Mouse (Mus musculus): ENCODE measurements around the gene Tymp. TPM values are rescaled to one million over a fixed set of nuclear protein-coding genes. Genes with fewer than 3 reads are reported as not detected.

The Tymp gene
- total and polyA plus RNA-seq, 2 experiments, result 62.5 to 126 TPM

DNA sequence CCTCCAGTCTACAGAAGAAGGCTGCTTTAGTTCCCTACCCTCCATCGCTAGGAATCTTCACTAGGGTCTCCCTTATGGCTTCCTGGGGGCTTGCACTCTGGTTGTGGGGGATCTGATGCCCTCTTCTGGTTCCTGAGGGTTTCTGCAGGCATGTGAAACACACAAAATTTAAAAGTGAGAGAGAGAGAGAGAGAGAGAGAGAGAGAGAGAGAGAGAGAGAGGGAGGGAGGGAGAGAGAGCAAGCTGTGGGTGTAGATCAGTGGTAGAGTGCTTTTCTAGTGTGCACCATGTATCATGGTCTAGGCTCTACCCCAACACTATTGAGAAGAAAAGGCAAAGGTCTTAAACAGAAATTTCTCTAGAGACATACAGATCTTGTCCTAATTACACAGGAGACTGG lies 35.2 kb downstream of the Tymp start:
- no peak for DNase-seq (ENCODE audit: extremely low read depth, low read depth, low spot score)
- no peaks in the 10 kb centered on the region for H3K79me2 ChIP-seq (ENCODE audit: control insufficient read depth, insufficient read depth, low read length)
- TF ChIP-seq CTCF (IDR thresholded peaks at IDR 0.05; ENCODE audit: low read depth, low read length), result no peak
- TF ChIP-seq POLR2A (IDR thresholded peaks at IDR 0.05; ENCODE audit: extremely low read depth, insufficient read depth, low read length), result no peak
- no peaks in the 10 kb centered on the region for H3K27me3 ChIP-seq (ENCODE audit: control insufficient read depth, insufficient read depth, low read length)
- WGBS, result 50% methylated on average over 1 of the region's 1 CpGs
- no peaks in the 10 kb centered on the region for H3K36me3 ChIP-seq (ENCODE audit: control insufficient read depth, insufficient read depth, low read length)
- no peak overlapping the region for H3K27ac ChIP-seq (replicated peaks; ENCODE audit: insufficient read depth, low read depth, low read length)
- H3K4me3 ChIP-seq (ENCODE audit: insufficient read depth, low read depth, low read length), result no peak overlapping the region
- no peak overlapping the region for H3K9ac ChIP-seq (ENCODE audit: low read depth, low read length)
- no peaks in the 10 kb centered on the region for H3K4me1 ChIP-seq (ENCODE audit: control insufficient read depth, insufficient read depth, low read length)

DNA sequence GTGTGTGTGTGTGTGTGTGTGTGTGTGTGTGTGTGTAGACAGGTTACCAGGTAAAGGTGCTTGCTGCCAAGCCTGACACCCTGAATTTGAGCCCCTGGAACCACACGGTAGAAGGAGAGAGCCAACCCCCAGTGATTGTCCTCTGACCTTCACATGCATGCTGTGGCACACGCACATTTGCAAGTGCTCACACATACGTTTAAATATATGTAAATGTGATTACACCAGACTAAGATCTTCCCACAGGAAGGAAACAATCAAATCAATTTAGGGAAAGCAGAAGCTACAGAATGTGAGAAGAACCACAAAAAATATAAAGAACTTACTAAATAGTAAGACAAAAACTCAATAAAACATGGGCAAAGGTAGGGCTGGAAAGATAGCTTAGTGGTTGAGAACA lies 36.7 kb downstream of the Tymp start:
- no peaks in the 10 kb centered on the region for H3K79me2 ChIP-seq (ENCODE audit: control insufficient read depth, insufficient read depth, low read length)
- no peak for TF ChIP-seq CTCF (IDR thresholded peaks at IDR 0.05; ENCODE audit: low read depth, low read length)
- no peak for TF ChIP-seq POLR2A (IDR thresholded peaks at IDR 0.05; ENCODE audit: extremely low read depth, insufficient read depth, low read length)
- H3K27ac ChIP-seq (replicated peaks; ENCODE audit: insufficient read depth, low read depth, low read length), result no peak overlapping the region
- H3K27me3 ChIP-seq (ENCODE audit: control insufficient read depth, insufficient read depth, low read length), result no peaks in the 10 kb centered on the region
- H3K36me3 ChIP-seq (ENCODE audit: control insufficient read depth, insufficient read depth, low read length), result no peaks in the 10 kb centered on the region
- H3K4me3 ChIP-seq (ENCODE audit: insufficient read depth, low read depth, low read length), result no peak overlapping the region
- H3K9ac ChIP-seq (ENCODE audit: low read depth, low read length), result no peak overlapping the region
- no peaks in the 10 kb centered on the region for H3K4me1 ChIP-seq (ENCODE audit: control insufficient read depth, insufficient read depth, low read length)
- WGBS, result 58% methylated on average over 3 of the region's 3 CpGs
- no peak for DNase-seq (ENCODE audit: extremely low read depth, low read depth, low spot score)

- no peaks in the 10 kb centered on the region for H3K4me1 ChIP-seq (ENCODE audit: control insufficient read depth, insufficient read depth, low read length)
- H3K27me3 ChIP-seq (ENCODE audit: control insufficient read depth, insufficient read depth, low read length), result no peaks in the 10 kb centered on the region
- 76% methylated on average over 2 of the region's 2 CpGs for WGBS
- no peaks in the 10 kb centered on the region for H3K79me2 ChIP-seq (ENCODE audit: control insufficient read depth, insufficient read depth, low read length)
- TF ChIP-seq CTCF (IDR thresholded peaks at IDR 0.05; ENCODE audit: low read depth, low read length) (no peak), POLR2A (IDR thresholded peaks at IDR 0.05; ENCODE audit: extremely low read depth, insufficient read depth, low read length) (no peak)
- no peaks in the 10 kb centered on the region for H3K36me3 ChIP-seq (ENCODE audit: control insufficient read depth, insufficient read depth, low read length)
- H3K27ac ChIP-seq (replicated peaks; ENCODE audit: insufficient read depth, low read depth, low read length), result no peak overlapping the region
- no peak overlapping the region for H3K9ac ChIP-seq (ENCODE audit: low read depth, low read length)
- no peak for DNase-seq (ENCODE audit: extremely low read depth, low read depth, low spot score)
- H3K4me3 ChIP-seq (ENCODE audit: insufficient read depth, low read depth, low read length), result no peak overlapping the region
These were observed 37.1 kb downstream of the Tymp start for GRCm38 (mm10) chr15:89339696-89340095.

- H3K27ac ChIP-seq (replicated peaks; ENCODE audit: insufficient read depth, low read depth, low read length), result no peak overlapping the region
- DNase-seq (ENCODE audit: extremely low read depth, low read depth, low spot score), result no peak
- H3K27me3 ChIP-seq (ENCODE audit: control insufficient read depth, insufficient read depth, low read length), result no peaks in the 10 kb centered on the region
- WGBS, result 91% methylated on average over 14 of the region's 14 CpGs
- no peaks in the 10 kb centered on the region for H3K4me1 ChIP-seq (ENCODE audit: control insufficient read depth, insufficient read depth, low read length)
- H3K36me3 ChIP-seq (ENCODE audit: control insufficient read depth, insufficient read depth, low read length), result no peaks in the 10 kb centered on the region
- no peaks in the 10 kb centered on the region for H3K79me2 ChIP-seq (ENCODE audit: control insufficient read depth, insufficient read depth, low read length)
- TF ChIP-seq CTCF (IDR thresholded peaks at IDR 0.05; ENCODE audit: low read depth, low read length), result no peak
- no peak for TF ChIP-seq POLR2A (IDR thresholded peaks at IDR 0.05; ENCODE audit: extremely low read depth, insufficient read depth, low read length)
- H3K4me3 ChIP-seq (ENCODE audit: insufficient read depth, low read depth, low read length), result no peak overlapping the region
- no peak overlapping the region for H3K9ac ChIP-seq (ENCODE audit: low read depth, low read length)
These were observed 40.4 kb downstream of the Tymp start for GRCm38 (mm10) chr15:89336422-89336821.

DNA sequence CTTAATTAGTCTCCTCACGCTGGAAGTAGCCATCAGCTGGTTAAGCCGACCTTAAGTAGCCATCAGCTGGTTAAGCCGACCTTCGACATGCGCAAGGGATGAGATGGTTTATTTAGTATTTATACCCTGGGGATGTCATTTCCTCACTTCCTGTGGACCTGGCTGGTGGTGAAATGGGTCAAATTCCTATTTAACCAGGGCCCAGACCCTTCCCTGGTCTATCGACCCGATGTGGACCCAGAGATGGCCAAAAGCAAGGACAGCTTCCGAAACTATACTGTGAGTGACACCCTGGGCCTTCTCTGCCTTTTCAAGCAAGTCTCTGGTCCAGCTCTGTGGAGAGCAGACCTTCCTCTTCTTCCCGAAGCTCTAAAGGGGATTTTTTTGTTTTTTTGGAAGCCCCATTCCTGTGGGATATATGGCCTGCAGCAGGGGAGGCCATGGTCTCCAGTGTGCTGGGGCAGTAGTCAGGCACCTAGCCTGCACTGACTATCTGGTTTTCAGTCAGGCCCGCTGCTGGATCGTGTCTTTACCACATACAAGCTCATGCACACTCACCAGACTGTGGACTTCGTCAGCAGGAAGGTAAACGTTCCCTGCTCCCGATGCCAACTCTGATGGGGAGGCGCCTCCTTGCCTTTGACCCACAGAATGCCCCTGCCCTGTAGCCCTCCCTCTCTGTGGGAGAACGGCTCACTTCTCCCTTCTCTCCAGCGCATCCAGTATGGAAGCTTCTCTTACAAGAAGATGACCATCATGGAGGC lies 41.9 kb downstream of the Tymp start:
- no peaks in the 10 kb centered on the region for H3K27me3 ChIP-seq (ENCODE audit: control insufficient read depth, insufficient read depth, low read length)
- no peak for TF ChIP-seq POLR2A (IDR thresholded peaks at IDR 0.05; ENCODE audit: extremely low read depth, insufficient read depth, low read length)
- no peak for TF ChIP-seq CTCF (IDR thresholded peaks at IDR 0.05; ENCODE audit: low read depth, low read length)
- no peak overlapping the region for H3K27ac ChIP-seq (replicated peaks; ENCODE audit: insufficient read depth, low read depth, low read length)
- no peaks in the 10 kb centered on the region for H3K79me2 ChIP-seq (ENCODE audit: control insufficient read depth, insufficient read depth, low read length)
- no peak for DNase-seq (ENCODE audit: extremely low read depth, low read depth, low spot score)
- no peak overlapping the region for H3K4me3 ChIP-seq (ENCODE audit: insufficient read depth, low read depth, low read length)
- 40% methylated on average over 17 of the region's 17 CpGs for WGBS
- H3K9ac ChIP-seq (ENCODE audit: low read depth, low read length), result no peak overlapping the region
- H3K36me3 ChIP-seq (ENCODE audit: control insufficient read depth, insufficient read depth, low read length), result no peaks in the 10 kb centered on the region
- H3K4me1 ChIP-seq (ENCODE audit: control insufficient read depth, insufficient read depth, low read length), result no peaks in the 10 kb centered on the region

- Histone ChIP-seq H3K36me3 (ENCODE audit: control insufficient read depth, insufficient read depth, low read length) (no peaks in the 10 kb centered on the region), H3K27me3 (ENCODE audit: control insufficient read depth, insufficient read depth, low read length) (no peaks in the 10 kb centered on the region), H3K4me3 (ENCODE audit: insufficient read depth, low read depth, low read length) (no peak within 1 kb of the TSS), H3K9ac (ENCODE audit: low read depth, low read length) (no peak within 1 kb of the TSS), H3K4me1 (ENCODE audit: control insufficient read depth, insufficient read depth, low read length) (no peaks in the 10 kb centered on the region), H3K79me2 (ENCODE audit: control insufficient read depth, insufficient read depth, low read length) (no peaks in the 10 kb centered on the region), H3K27ac (replicated peaks; ENCODE audit: insufficient read depth, low read depth, low read length) (no peak within 1 kb of the TSS)
- no peak for DNase-seq (ENCODE audit: extremely low read depth, low read depth, low spot score)
- 77% methylated on average over 7 of the region's 7 CpGs for WGBS
- no peak for TF ChIP-seq CTCF (IDR thresholded peaks at IDR 0.05; ENCODE audit: low read depth, low read length)
- TF ChIP-seq POLR2A (IDR thresholded peaks at IDR 0.05; ENCODE audit: extremely low read depth, insufficient read depth, low read length), result no peak
These were observed 42.6 kb downstream of the Tymp start, which contains the start of gene Miox for GRCm38 (mm10) chr15:89334271-89334670. Gene Miox, plus strand, starts transcription at chr15:89334398.
